Mouse (Mus musculus) erythroblast, embryonic 14.5 days (primary cell): ENCODE measurements around the gene Olfml2a.

Experiments
- GATA1 ChIP-seq: IDR thresholded peaks from 2 replicates; pipeline ENCODE4 v1.6.1; 2012; ENCODE audit warnings: low read length, inconsistent platforms, mixed read lengths
- TAL1 ChIP-seq: IDR thresholded peaks from 3 replicates; pipeline ENCODE4 v1.6.1; 2012; ENCODE audit warnings: low read length, inconsistent platforms, mixed read lengths

DNA sequence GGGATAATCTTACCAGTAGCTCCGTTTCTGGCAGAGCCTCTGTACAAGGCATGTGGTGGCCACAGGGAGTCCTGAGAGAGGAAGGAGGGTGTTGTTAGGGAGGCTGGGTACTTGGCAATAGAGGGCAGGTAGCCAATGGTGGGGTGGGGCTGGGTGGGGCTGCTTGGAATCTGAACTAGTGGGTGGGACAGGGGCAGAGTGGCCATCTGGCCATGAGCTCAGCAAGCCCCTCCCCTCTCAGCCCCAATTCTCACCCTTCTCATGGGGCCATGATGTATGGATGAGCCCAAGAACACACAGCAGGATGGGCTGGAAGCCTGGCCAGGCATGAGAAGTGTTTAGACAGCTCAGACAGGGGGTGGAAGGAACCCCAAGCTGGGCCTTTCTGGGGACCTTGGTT lies 55.6 kb downstream of the Olfml2a start:
- TF ChIP-seq GATA1 (no peak), TAL1 (no peak)
